Mouse (Mus musculus) adrenal gland, postnatal 36 days (tissue): ENCODE measurements around the gene Anp32b. TPM values are rescaled to one million over a fixed set of nuclear protein-coding genes. Genes with fewer than 3 reads are reported as not detected.

ENCODE experiments used
- DNase-seq, 2 experiments: peaks; one replicate each; pipeline ENCODE4 v3.0.0; 2021; ENCODE audit warnings: mixed read lengths in 1 of 2
- total RNA-seq, 2 experiments: library from RNA; stranded (reverse); gene quantifications; 2 replicates each; pipeline ENCODE4 v1.2.3; 2021

The Anp32b gene
- total RNA-seq, 2 experiments from 2014 or later: 128 to 134 TPM

GRCm38 (mm10) chr4:46452481-46452850 is 1.8 kb downstream of the Anp32b start:
- DNase-seq: peak; percentile 77 to 78

- DNase-seq: no peak
Measured at GRCm38 (mm10) chr4:46452855-46453719, 2.4 kb downstream of the Anp32b start.

- no peak for DNase-seq
Measured at GRCm38 (mm10) chr4:46454097-46454864, 3.6 kb downstream of the Anp32b start.

GRCm38 (mm10) chr4:46456762-46457161 is 6.1 kb downstream of the Anp32b start:
- no peak for DNase-seq

GRCm38 (mm10) chr4:46457186-46457585 is 6.5 kb downstream of the Anp32b start:
- no peak for DNase-seq

- no peak for DNase-seq
Measured at GRCm38 (mm10) chr4:46458411-46458810, 7.7 kb downstream of the Anp32b start.

GRCm38 (mm10) chr4:46463130-46463830 is 12.6 kb downstream of the Anp32b start:
- peak; percentile 48 to 59 for DNase-seq

- no peak for DNase-seq
Measured at GRCm38 (mm10) chr4:46465740-46466139, 15.0 kb downstream of the Anp32b start.

- no peak for DNase-seq
Measured at GRCm38 (mm10) chr4:46475101-46475500, 24.4 kb downstream of the Anp32b start.

GRCm38 (mm10) chr4:46479081-46479480 is 28.4 kb downstream of the Anp32b start:
- no peak for DNase-seq

- DNase-seq: peak; percentile 81 to 90
Measured at GRCm38 (mm10) chr4:46485696-46486417, 35.2 kb downstream of the Anp32b start.

- peak; percentile 60 to 74 for DNase-seq
Measured at GRCm38 (mm10) chr4:46487348-46487747, 36.6 kb downstream of the Anp32b start.

GRCm38 (mm10) chr4:46489028-46489925 is 38.6 kb downstream of the Anp32b start, which contains the start of gene Nans:
Gene Nans (plus strand): TSS chr4:46489248.
- peak; percentile 98 to 99 for DNase-seq

- no peak for DNase-seq
Measured at GRCm38 (mm10) chr4:46493071-46493470, 42.4 kb downstream of the Anp32b start.

GRCm38 (mm10) chr4:46495543-46495942 is 44.8 kb downstream of the Anp32b start:
- no peak for DNase-seq

- peak; percentile 69 to 80 for DNase-seq
Measured at GRCm38 (mm10) chr4:46497286-46497892, 46.7 kb downstream of the Anp32b start.

GRCm38 (mm10) chr4:46498511-46498910 is 47.8 kb downstream of the Anp32b start:
- no peak for DNase-seq

GRCm38 (mm10) chr4:46498976-46499375 is 48.3 kb downstream of the Anp32b start:
- DNase-seq: peak; percentile 41 to 60

- no peak for DNase-seq
Measured at GRCm38 (mm10) chr4:46502606-46503502, 52.2 kb downstream of the Anp32b start.
